Mouse (Mus musculus): Measurements from ENCODE around the gene Uaca.

- TF ChIP-seq CTCF (IDR thresholded peaks at IDR 0.05; ENCODE audit: low read depth, low read length), result no peak
- no peak for TF ChIP-seq POLR2AphosphoS5 (IDR thresholded peaks at IDR 0.05; ENCODE audit: insufficient replicate concordance, low read depth, low read length)
- TF ChIP-seq GATA1 (IDR thresholded peaks at IDR 0.05; ENCODE audit: borderline replicate concordance, low read length), result no peak
- TF ChIP-seq TAL1 (conservative IDR thresholded peaks at IDR 0.05; ENCODE audit: low read depth, low read length), result no peak
Observed at GRCm38 (mm10) chr9:60819340-60819739, 25.0 kb downstream of the Uaca start.
